12 mouse cellular contexts compared by ENCODE assay signal in the genomic region with DNA sequence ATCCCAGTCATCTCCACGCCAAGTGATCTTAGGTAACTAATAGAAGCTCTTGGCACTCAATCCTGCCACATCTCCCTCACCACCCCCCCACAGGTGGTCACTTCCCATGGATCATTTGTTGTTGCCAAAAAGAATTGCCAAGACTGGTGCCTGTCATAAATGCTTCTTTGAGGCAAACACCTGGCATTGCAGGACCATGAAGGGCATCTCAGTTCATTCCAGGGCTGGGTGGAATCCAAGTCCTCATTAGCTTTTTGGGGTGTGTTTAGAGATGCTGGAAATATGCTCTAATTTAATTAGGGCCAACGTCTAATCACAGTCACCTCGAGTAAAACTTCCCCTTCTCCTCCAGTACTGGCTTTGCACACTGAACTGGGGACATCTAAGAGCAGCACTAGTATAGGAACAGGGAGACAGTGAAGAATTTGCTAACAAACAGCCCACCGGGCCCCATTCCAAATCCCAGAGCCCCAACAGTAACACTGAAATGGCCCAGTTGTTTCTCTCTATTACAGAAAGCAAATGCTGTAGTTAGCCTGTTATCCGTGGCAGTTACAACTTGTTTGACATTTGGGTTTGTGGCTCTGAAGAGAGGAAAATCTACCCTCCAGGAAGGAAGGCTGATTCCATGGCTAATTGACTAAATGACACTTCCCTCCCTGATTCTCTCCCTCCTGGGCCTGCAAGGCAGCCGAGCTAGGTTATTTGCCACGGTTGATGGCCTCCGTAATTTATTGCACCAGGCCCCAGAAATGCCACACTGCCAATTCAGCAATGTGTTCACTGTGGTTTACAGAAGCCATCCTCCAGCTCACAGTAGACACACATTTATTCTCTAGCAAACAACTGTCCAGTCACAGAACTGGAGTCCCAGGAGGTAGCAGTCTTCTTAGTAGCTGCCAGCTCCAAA.
DNase-seq lines count a peak whose midpoint lies in the region; ATAC-seq and TF ChIP-seq lines count a peak whose summit lies in the region.
"Had no signal": no experiment of that assay in that cellular context is flagged by ENCODE, and none has a peak within 500 bp of the region (broad histone marks: within the 10 kb centered on the region; RNA-seq: fewer than 3 reads in every experiment).

No protein-coding gene starts in this region.

- no peak overlapping the region for H3K4me2 ChIP-seq in forebrain, embryonic 14.5 days (ENCODE audit: low read length)
- H3K4me2 ChIP-seq in forebrain, embryonic 11.5 days (ENCODE audit: low read depth, low read length, severe bottlenecking) = no peak overlapping the region
- H3K4me2 ChIP-seq: heart, embryonic 13.5 days; limb, embryonic 15.5 days had no signal

- no peak overlapping the region for H3K27ac ChIP-seq in forebrain, embryonic 14.5 days (ENCODE audit: low read depth, low read length)
- H3K27ac ChIP-seq in forebrain, embryonic 11.5 days (ENCODE audit: low read depth, low read length) = no peak overlapping the region
- no peak overlapping the region for H3K27ac ChIP-seq in kidney, adult 2 months (ENCODE audit: insufficient read depth, low read depth, low read length)
- H3K27ac ChIP-seq: heart, embryonic 13.5 days; limb, embryonic 15.5 days had no signal

- no peak for TF ChIP-seq CTCF in brain, embryonic 14.5 days (IDR thresholded peaks at IDR 0.05; ENCODE audit: borderline replicate concordance, extremely low read depth, insufficient read depth, insufficient read length)
- TF ChIP-seq CTCF in kidney, adult 2 months (conservative IDR thresholded peaks at IDR 0.05; ENCODE audit: insufficient read depth, insufficient read length, low read depth, low read length) = no peak

- H3K4me3 ChIP-seq in forebrain, embryonic 14.5 days (ENCODE audit: low read depth, low read length) = no peak overlapping the region
- no peak overlapping the region for H3K4me3 ChIP-seq in forebrain, embryonic 11.5 days (ENCODE audit: low read depth, low read length)
- H3K4me3 ChIP-seq in kidney, adult 2 months (ENCODE audit: insufficient read depth, low read depth, low read length) = no peak overlapping the region
- H3K4me3 ChIP-seq: heart, embryonic 13.5 days; limb, embryonic 15.5 days had no signal

- H3K4me1 ChIP-seq in forebrain, embryonic 14.5 days (ENCODE audit: control insufficient read depth, insufficient read depth, low read length) = no peaks in the 10 kb centered on the region
- no peaks in the 10 kb centered on the region for H3K4me1 ChIP-seq in forebrain, embryonic 11.5 days (replicated peaks; ENCODE audit: control insufficient read depth, insufficient read depth, low read length)
- H3K4me1 ChIP-seq in kidney, adult 2 months (ENCODE audit: control insufficient read depth, insufficient read depth, low read length) = no peaks in the 10 kb centered on the region
- H3K4me1 ChIP-seq: heart, embryonic 13.5 days; limb, embryonic 15.5 days had no signal

- ATAC-seq in forebrain, embryonic 14.5 days = peak; percentile 52; the same call in 1 of the 2 replicates
- ATAC-seq in forebrain, embryonic 11.5 days (replicated peaks; ENCODE audit: low FRiP score) = no peak
- ATAC-seq: intestine, embryonic 16.5 days had no signal

- WGBS in forebrain, embryonic 14.5 days = 40% methylated on average over 8 of the region's 8 CpGs
- WGBS in forebrain, embryonic 11.5 days = 74% methylated on average over 8 of the region's 8 CpGs
- WGBS in kidney, adult 2 months = 14% methylated on average over 8 of the region's 8 CpGs

- no peaks in the 10 kb centered on the region for H3K9me3 ChIP-seq in forebrain, embryonic 14.5 days (replicated peaks; ENCODE audit: control insufficient read depth, low read length)
- no peaks in the 10 kb centered on the region for H3K9me3 ChIP-seq in forebrain, embryonic 11.5 days (ENCODE audit: control insufficient read depth, low read length)
- H3K9me3 ChIP-seq: heart, embryonic 13.5 days; limb, embryonic 15.5 days had no signal

- TF ChIP-seq POLR2A in brain, embryonic 14.5 days (IDR thresholded peaks at IDR 0.05; ENCODE audit: borderline replicate concordance, extremely low read depth, insufficient read depth, insufficient read length, poor library complexity, severe bottlenecking) = no peak
- no peak for TF ChIP-seq POLR2A in kidney, adult 2 months (IDR thresholded peaks at IDR 0.05; ENCODE audit: low read depth, low read length)

- no peak overlapping the region for H3K9ac ChIP-seq in forebrain, embryonic 14.5 days (ENCODE audit: low read length)
- no peak overlapping the region for H3K9ac ChIP-seq in forebrain, embryonic 11.5 days (ENCODE audit: low read length)
- H3K9ac ChIP-seq: heart, embryonic 13.5 days; limb, embryonic 15.5 days had no signal

- no peaks in the 10 kb centered on the region for H3K27me3 ChIP-seq in forebrain, embryonic 14.5 days (replicated peaks; ENCODE audit: control insufficient read depth, insufficient read depth, low read length)
- no peaks in the 10 kb centered on the region for H3K27me3 ChIP-seq in forebrain, embryonic 11.5 days (ENCODE audit: control insufficient read depth, insufficient read depth, low read length)
- H3K27me3 ChIP-seq in kidney, adult 2 months (replicated peaks; ENCODE audit: control insufficient read depth, insufficient read depth, low read length) = no peaks in the 10 kb centered on the region; the same call in 1 of the 2 replicates
- H3K27me3 ChIP-seq: heart, embryonic 13.5 days; limb, embryonic 15.5 days had no signal

- no peaks in the 10 kb centered on the region for H3K36me3 ChIP-seq in forebrain, embryonic 14.5 days (ENCODE audit: control insufficient read depth, insufficient read depth, low read length)
- no peaks in the 10 kb centered on the region for H3K36me3 ChIP-seq in forebrain, embryonic 11.5 days (ENCODE audit: control insufficient read depth, insufficient read depth, low read length)
- H3K36me3 ChIP-seq in kidney, adult 2 months (ENCODE audit: control insufficient read depth, insufficient read depth, low read length) = no peaks in the 10 kb centered on the region
- H3K36me3 ChIP-seq: heart, embryonic 13.5 days; limb, embryonic 15.5 days had no signal

- peak; percentile 49 for DNase-seq in forebrain, embryonic 14.5 days (ENCODE audit: low spot score)
- DNase-seq in forebrain, embryonic 11.5 days (ENCODE audit: low spot score) = no peak
- DNase-seq in brain, embryonic 14.5 days (ENCODE audit: low read depth) = peak; percentile 80
- peak; percentile 46 for DNase-seq in kidney, adult 2 months
- DNase-seq in neural tube, embryonic 10.5 days (ENCODE audit: extremely low spot score, low spot score) = peak; percentile 30
- DNase-seq in heart, adult 8-10 months (ENCODE audit: low spot score) = no peak
- no peak for DNase-seq in right cerebral cortex, adult 18-20 months
- DNase-seq in right cerebral cortex, adult 2 months (ENCODE audit: low spot score in 2 of 2) = no peak
- DNase-seq: B cell, adult 2 months had no signal

Comparison
In these comparisons a context has a peak if more than half of its experiments do, and no peak if none do; other contexts are left out.
1. DNase-seq: peak in forebrain, embryonic 14.5 days (single experiment), brain, embryonic 14.5 days (single experiment), kidney, adult 2 months (single experiment) and neural tube, embryonic 10.5 days (single experiment); none in forebrain, embryonic 11.5 days (single experiment), heart, adult 8-10 months (single experiment), right cerebral cortex, adult 18-20 months (single experiment) and right cerebral cortex, adult 2 months (0 of 2).